Mouse (Mus musculus): ENCODE measurements around the gene Tacr1. TPM values are rescaled to one million over a fixed set of nuclear protein-coding genes. Genes with fewer than 3 reads are reported as not detected.

Tacr1 gene
- polyA plus RNA-seq, 1 experiment, result not detected

GRCm38 (mm10) chr6:82457163-82457763 is 55.1 kb downstream of the Tacr1 start:
- Histone ChIP-seq H3K79me3 (ENCODE audit: low read depth) (no peaks in the 10 kb centered on the region), H3K4me3 (ENCODE audit: insufficient read depth, poor library complexity, severe bottlenecking) (no peak overlapping the region), H3K36me3 (ENCODE audit: control insufficient read depth, insufficient read depth) (no peaks in the 10 kb centered on the region), H3K27me3 (ENCODE audit: control insufficient read depth, insufficient read depth, insufficient read length) (peaks cover 10% of the 10 kb centered on the region), H3K79me2 (ENCODE audit: control insufficient read depth, insufficient read depth) (no peaks in the 10 kb centered on the region), H3ac (ENCODE audit: control insufficient read depth, insufficient read length, low read depth) (no peak overlapping the region)
- no peak for TF ChIP-seq MYOD1 (IDR thresholded peaks at IDR 0.05; ENCODE audit: control insufficient read depth, insufficient read length, low read depth)

GRCm38 (mm10) chr6:82458762-82459389 is 56.7 kb downstream of the Tacr1 start:
- no peaks in the 10 kb centered on the region for H3K79me2 ChIP-seq (ENCODE audit: control insufficient read depth, insufficient read depth)
- no peaks in the 10 kb centered on the region for H3K36me3 ChIP-seq (ENCODE audit: control insufficient read depth, insufficient read depth)
- H3K79me3 ChIP-seq (ENCODE audit: low read depth), result no peaks in the 10 kb centered on the region
- TF ChIP-seq CTCF (IDR thresholded peaks at IDR 0.05; ENCODE audit: control insufficient read depth, insufficient read depth, insufficient read length) (no peak), CEBPB (IDR thresholded peaks at IDR 0.05; ENCODE audit: low read depth) (no peak), USF1 (IDR thresholded peaks at IDR 0.05; ENCODE audit: low read depth) (no peak), FOSL1 (IDR thresholded peaks at IDR 0.05; ENCODE audit: insufficient read depth, low read length, poor library complexity, severe bottlenecking) (no peak), MAX (IDR thresholded peaks at IDR 0.05) (no peak), MYOD1 (IDR thresholded peaks at IDR 0.05; ENCODE audit: control insufficient read depth, insufficient read length, low read depth) (no peak), MYOG (IDR thresholded peaks at IDR 0.05; ENCODE audit: control insufficient read depth, extremely low read depth, insufficient read length) (no peak)
- H3ac ChIP-seq (ENCODE audit: control insufficient read depth, insufficient read length, low read depth), result no peak overlapping the region
- peaks cover 10% of the 10 kb centered on the region for H3K27me3 ChIP-seq (ENCODE audit: control insufficient read depth, insufficient read depth, insufficient read length)
- H3K4me3 ChIP-seq (ENCODE audit: insufficient read depth, poor library complexity, severe bottlenecking), result no peak overlapping the region

- TF ChIP-seq FOSL1 (IDR thresholded peaks at IDR 0.05; ENCODE audit: insufficient read depth, low read length, poor library complexity, severe bottlenecking) (no peak), MYOG (IDR thresholded peaks at IDR 0.05; ENCODE audit: control insufficient read depth, extremely low read depth, insufficient read length) (no peak), USF1 (IDR thresholded peaks at IDR 0.05; ENCODE audit: low read depth) (no peak), MAX (IDR thresholded peaks at IDR 0.05) (no peak), CEBPB (IDR thresholded peaks at IDR 0.05; ENCODE audit: low read depth) (no peak), MYOD1 (IDR thresholded peaks at IDR 0.05; ENCODE audit: control insufficient read depth, insufficient read length, low read depth) (no peak), CTCF (IDR thresholded peaks at IDR 0.05; ENCODE audit: control insufficient read depth, insufficient read depth, insufficient read length) (no peak)
- Histone ChIP-seq H3K79me3 (ENCODE audit: low read depth) (no peaks in the 10 kb centered on the region), H3K79me2 (ENCODE audit: control insufficient read depth, insufficient read depth) (no peaks in the 10 kb centered on the region), H3K36me3 (ENCODE audit: control insufficient read depth, insufficient read depth) (no peaks in the 10 kb centered on the region), H3K4me3 (ENCODE audit: insufficient read depth, poor library complexity, severe bottlenecking) (no peak overlapping the region), H3ac (ENCODE audit: control insufficient read depth, insufficient read length, low read depth) (no peak overlapping the region), H3K27me3 (ENCODE audit: control insufficient read depth, insufficient read depth, insufficient read length) (peaks cover 10% of the 10 kb centered on the region)
Measured at GRCm38 (mm10) chr6:82463171-82463570, 61.0 kb downstream of the Tacr1 start.

DNA sequence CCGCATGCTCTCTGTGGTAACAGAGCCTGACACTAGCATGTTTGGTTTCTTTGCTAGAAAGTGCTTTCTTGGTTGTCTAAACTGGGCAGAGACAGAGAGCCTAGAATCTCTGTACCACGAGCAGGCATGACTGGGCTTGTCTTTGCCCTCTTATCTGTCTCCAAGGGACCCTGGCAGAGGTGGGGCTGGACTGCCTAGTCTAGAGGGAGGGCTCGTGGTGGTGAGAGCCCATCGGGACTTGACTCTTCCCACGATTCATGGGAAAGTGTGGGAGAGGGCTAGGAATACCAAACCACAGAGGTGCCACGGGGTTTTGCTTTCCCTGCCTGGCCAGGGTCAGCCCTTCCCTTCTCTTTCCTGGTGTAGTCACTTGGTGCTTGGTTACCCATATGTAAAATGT is 72.3 kb downstream of the Tacr1 start:
- Histone ChIP-seq H3K4me3 (ENCODE audit: insufficient read depth, poor library complexity, severe bottlenecking) (no peak overlapping the region), H3K79me2 (ENCODE audit: control insufficient read depth, insufficient read depth) (no peaks in the 10 kb centered on the region), H3K36me3 (ENCODE audit: control insufficient read depth, insufficient read depth) (no peaks in the 10 kb centered on the region), H3ac (ENCODE audit: control insufficient read depth, insufficient read length, low read depth) (no peak overlapping the region), H3K79me3 (ENCODE audit: low read depth) (no peaks in the 10 kb centered on the region), H3K27me3 (ENCODE audit: control insufficient read depth, insufficient read depth, insufficient read length) (peaks cover 2% of the 10 kb centered on the region)
- TF ChIP-seq CTCF (IDR thresholded peaks at IDR 0.05; ENCODE audit: control insufficient read depth, insufficient read depth, insufficient read length) (no peak), USF1 (IDR thresholded peaks at IDR 0.05; ENCODE audit: low read depth) (no peak), MAX (IDR thresholded peaks at IDR 0.05) (no peak), MYOD1 (IDR thresholded peaks at IDR 0.05; ENCODE audit: control insufficient read depth, insufficient read length, low read depth) (no peak), FOSL1 (IDR thresholded peaks at IDR 0.05; ENCODE audit: insufficient read depth, low read length, poor library complexity, severe bottlenecking) (no peak), MYOG (IDR thresholded peaks at IDR 0.05; ENCODE audit: control insufficient read depth, extremely low read depth, insufficient read length) (no peak), CEBPB (IDR thresholded peaks at IDR 0.05; ENCODE audit: low read depth) (no peak)

GRCm38 (mm10) chr6:82483842-82484241 is 81.7 kb downstream of the Tacr1 start:
- H3K79me2 ChIP-seq (ENCODE audit: control insufficient read depth, insufficient read depth), result no peaks in the 10 kb centered on the region
- no peaks in the 10 kb centered on the region for H3K36me3 ChIP-seq (ENCODE audit: control insufficient read depth, insufficient read depth)
- no peak for TF ChIP-seq FOSL1 (IDR thresholded peaks at IDR 0.05; ENCODE audit: insufficient read depth, low read length, poor library complexity, severe bottlenecking)
- H3K4me3 ChIP-seq (ENCODE audit: insufficient read depth, poor library complexity, severe bottlenecking), result no peak overlapping the region
- no peak overlapping the region for H3ac ChIP-seq (ENCODE audit: control insufficient read depth, insufficient read length, low read depth)
- no peaks in the 10 kb centered on the region for H3K79me3 ChIP-seq (ENCODE audit: low read depth)
- peaks cover 4% of the 10 kb centered on the region for H3K27me3 ChIP-seq (ENCODE audit: control insufficient read depth, insufficient read depth, insufficient read length)

- H3K4me3 ChIP-seq (ENCODE audit: insufficient read depth, poor library complexity, severe bottlenecking), result no peak overlapping the region
Measured at GRCm38 (mm10) chr6:82494481-82494880, 92.3 kb downstream of the Tacr1 start.

More at GRCm38 (mm10) chr6:82494481-82494880, 92.3 kb downstream of the Tacr1 start:
- Histone ChIP-seq H3ac (ENCODE audit: control insufficient read depth, insufficient read length, low read depth) (no peak overlapping the region), H3K27me3 (ENCODE audit: control insufficient read depth, insufficient read depth, insufficient read length) (no peaks in the 10 kb centered on the region), H3K79me3 (ENCODE audit: low read depth) (no peaks in the 10 kb centered on the region), H3K79me2 (ENCODE audit: control insufficient read depth, insufficient read depth) (no peaks in the 10 kb centered on the region), H3K36me3 (ENCODE audit: control insufficient read depth, insufficient read depth) (no peaks in the 10 kb centered on the region)
- TF ChIP-seq MYOD1 (IDR thresholded peaks at IDR 0.05; ENCODE audit: control insufficient read depth, insufficient read length, low read depth), result no peak
- no peak for TF ChIP-seq USF1 (IDR thresholded peaks at IDR 0.05; ENCODE audit: low read depth)
- no peak for TF ChIP-seq CTCF (IDR thresholded peaks at IDR 0.05; ENCODE audit: control insufficient read depth, insufficient read depth, insufficient read length)
- TF ChIP-seq CEBPB (IDR thresholded peaks at IDR 0.05; ENCODE audit: low read depth), result no peak
- TF ChIP-seq MAX (IDR thresholded peaks at IDR 0.05), result no peak
- no peak for TF ChIP-seq FOSL1 (IDR thresholded peaks at IDR 0.05; ENCODE audit: insufficient read depth, low read length, poor library complexity, severe bottlenecking)
- TF ChIP-seq MYOG (IDR thresholded peaks at IDR 0.05; ENCODE audit: control insufficient read depth, extremely low read depth, insufficient read length), result no peak
